Mouse (Mus musculus) kidney, postnatal 10 days (tissue): ENCODE measurements around the gene Olfr222.
A peak's percentile ranks its signal among the peaks of the same experiment; 100 is the strongest.
"Not testable (repeated sequence)": the region's sequence is repeated elsewhere in the genome, so short reads cannot be mapped to it uniquely, and the experiment has no call there.

Source experiments
- DNase-seq: peaks from one replicate; pipeline ENCODE4 v3.0.0; 2021; ENCODE audit warnings: mixed read lengths

The Olfr222 gene

GRCm38 (mm10) chr11:59576135-59576534 lies at the start of gene Olfr222:
Olfr222 (minus strand) TSS chr11:59576235.
- DNase-seq = not testable (repeated sequence)

GRCm38 (mm10) chr11:59624017-59624630 lies 48.1 kb upstream of the Olfr222 start:
- DNase-seq = peak; percentile 77

GRCm38 (mm10) chr11:59622214-59622613 lies 46.2 kb upstream of the Olfr222 start:
- no peak for DNase-seq

- not testable (repeated sequence) for DNase-seq
These were observed 41.0 kb upstream of the Olfr222 start for GRCm38 (mm10) chr11:59616986-59617385.

GRCm38 (mm10) chr11:59614120-59614519 lies 38.1 kb upstream of the Olfr222 start:
- DNase-seq = peak; percentile 51

- DNase-seq = no peak
These were observed 35.6 kb upstream of the Olfr222 start for GRCm38 (mm10) chr11:59611646-59612045.

GRCm38 (mm10) chr11:59602287-59602686 lies 26.3 kb upstream of the Olfr222 start:
- no peak for DNase-seq

GRCm38 (mm10) chr11:59600872-59601271 lies 24.8 kb upstream of the Olfr222 start:
- no peak for DNase-seq

- DNase-seq = no peak
These were observed 23.2 kb upstream of the Olfr222 start for GRCm38 (mm10) chr11:59599211-59599610.

- no peak for DNase-seq
These were observed 20.9 kb upstream of the Olfr222 start for GRCm38 (mm10) chr11:59596950-59597349.

GRCm38 (mm10) chr11:59596091-59596490 lies 20.1 kb upstream of the Olfr222 start:
- DNase-seq = no peak

GRCm38 (mm10) chr11:59593189-59593588 lies 17.2 kb upstream of the Olfr222 start, which contains the start of gene Olfr223:
Olfr223 (minus strand) TSS chr11:59593289.
- no peak for DNase-seq

GRCm38 (mm10) chr11:59589496-59589895 lies 13.5 kb upstream of the Olfr222 start:
- no peak for DNase-seq

GRCm38 (mm10) chr11:59584539-59584938 lies 8.5 kb upstream of the Olfr222 start:
- DNase-seq = peak; percentile 62

GRCm38 (mm10) chr11:59575726-59576125 lies 309 bp downstream of the Olfr222 start:
- peak; percentile 40 for DNase-seq

- peak; percentile 14 for DNase-seq
These were observed 6.7 kb downstream of the Olfr222 start for GRCm38 (mm10) chr11:59569306-59569705.

GRCm38 (mm10) chr11:59562837-59563236 lies 13.2 kb downstream of the Olfr222 start:
- DNase-seq = no peak

GRCm38 (mm10) chr11:59562336-59562735 lies 13.7 kb downstream of the Olfr222 start:
- no peak for DNase-seq

GRCm38 (mm10) chr11:59560906-59561305 lies 15.1 kb downstream of the Olfr222 start:
- DNase-seq = no peak

GRCm38 (mm10) chr11:59554535-59554934 lies 21.5 kb downstream of the Olfr222 start:
- no peak for DNase-seq

GRCm38 (mm10) chr11:59554127-59554526 lies 21.9 kb downstream of the Olfr222 start:
- DNase-seq = no peak

- DNase-seq = no peak
These were observed 32.0 kb downstream of the Olfr222 start for GRCm38 (mm10) chr11:59544005-59544404.

- no peak for DNase-seq
These were observed 32.7 kb downstream of the Olfr222 start for GRCm38 (mm10) chr11:59543376-59543775.

- no peak for DNase-seq
These were observed 33.6 kb downstream of the Olfr222 start for GRCm38 (mm10) chr11:59542442-59542841.

- DNase-seq = no peak
These were observed 34.7 kb downstream of the Olfr222 start, which contains the start of gene Nlrp3 for GRCm38 (mm10) chr11:59541324-59541723. Nlrp3 (plus strand) TSS chr11:59541568.
